Mouse (Mus musculus): ENCODE data around the gene Gtf2h4. TPM values are rescaled to one million over a fixed set of nuclear protein-coding genes. Genes with fewer than 3 reads are reported as not detected.

Gene Gtf2h4
- total and polyA plus RNA-seq, 3 experiments, result 76.3 to 97.6 TPM; not detected in 1

DNA sequence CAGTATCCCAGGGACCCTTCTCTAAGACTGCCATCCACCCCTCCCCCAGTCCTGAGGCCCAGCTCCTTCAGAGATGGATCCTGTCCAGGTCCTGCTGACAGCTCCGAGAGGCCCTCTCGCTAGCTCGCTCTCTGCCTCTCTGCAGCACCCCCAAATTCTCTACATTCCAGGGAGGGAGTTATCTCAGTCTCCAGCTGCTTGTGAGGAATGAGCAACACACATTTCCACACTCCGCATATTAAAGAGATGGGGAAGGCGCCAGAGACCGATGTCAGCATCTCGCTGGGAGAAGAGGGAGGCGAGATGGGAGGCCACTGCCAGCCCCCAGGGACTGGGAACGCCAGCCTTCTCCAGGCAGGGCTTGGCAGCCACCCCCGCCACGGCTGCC is 46.8 kb upstream of the Gtf2h4 start (continued):
- no peak for TF ChIP-seq ELF1 (IDR thresholded peaks at IDR 0.05; ENCODE audit: low read depth, low read length)

DNA sequence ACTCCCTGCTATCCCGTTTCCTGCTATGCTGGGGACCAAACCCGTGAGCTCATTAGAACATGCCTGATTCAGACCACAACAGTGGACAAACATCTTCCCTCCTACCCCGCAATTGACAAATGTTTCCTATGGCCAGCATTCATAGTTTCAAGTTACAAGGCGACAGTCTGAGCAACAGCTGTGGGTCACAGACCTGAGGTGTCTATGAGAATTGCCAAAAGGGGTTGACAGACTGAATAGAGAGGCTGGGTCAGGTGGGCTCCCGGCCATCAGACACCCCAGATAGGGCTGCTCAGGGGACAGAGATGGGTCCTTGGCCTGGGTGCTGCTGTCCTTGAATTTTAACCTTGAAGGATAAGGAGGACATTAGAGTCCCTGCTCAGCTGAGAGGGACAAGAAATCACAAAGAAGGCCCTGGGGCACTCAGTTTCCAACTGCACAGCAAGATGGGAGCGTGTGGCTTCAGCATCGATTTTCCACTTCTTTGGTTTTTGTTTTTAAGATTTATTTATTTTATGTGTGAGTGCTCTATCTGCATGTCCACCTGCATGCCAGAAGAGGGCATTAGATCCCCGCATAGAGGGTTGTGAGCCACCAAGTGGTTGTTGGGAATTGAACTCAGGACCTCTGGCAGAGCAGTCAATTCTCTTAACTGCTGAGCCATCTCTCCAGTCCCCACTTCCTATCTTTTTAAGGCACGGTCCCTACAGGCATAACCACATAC is 46.2 kb upstream of the Gtf2h4 start:
- Histone ChIP-seq H3K27ac (ENCODE audit: control insufficient read depth, low read depth, low read length) (no peak overlapping the region), H3K27me3 (ENCODE audit: control insufficient read depth in 1 of 2, insufficient read depth in 2 of 2, low read length in 2 of 2) (peaks cover 3 to 10% of the 10 kb centered on the region in 2 experiments; a peak in 3 of 4 replicates), H3K79me2 (ENCODE audit: control insufficient read depth, insufficient read depth, low read length, poor library complexity) (no peaks in the 10 kb centered on the region), H3K4me1 (ENCODE audit: control insufficient read depth in 1 of 2, insufficient read depth in 2 of 2, low read length in 2 of 2) (no peaks in the 10 kb centered on the region), H3K9ac (ENCODE audit: control insufficient read depth, low read depth, low read length, poor library complexity, severe bottlenecking) (no peak overlapping the region), H3K36me3 (ENCODE audit: control insufficient read depth in 1 of 2, insufficient read depth in 2 of 2, low read length in 2 of 2) (no peaks in the 10 kb centered on the region), H3K9me3 (replicated peaks; ENCODE audit: insufficient read depth, low read length) (no peaks in the 10 kb centered on the region), H3K4me3 (ENCODE audit: control insufficient read depth in 1 of 2, insufficient read depth in 1 of 2, low read depth in 2 of 2, low read length in 2 of 2) (no peak overlapping the region)
- no peak for DNase-seq (ENCODE audit: low read depth, low spot score)
- TF ChIP-seq TCF12 (IDR thresholded peaks at IDR 0.05; ENCODE audit: low read depth, low read length) (no peak), CTCF (IDR thresholded peaks at IDR 0.05 in 2 of 3, conservative IDR thresholded peaks at IDR 0.05 in 1 of 3; ENCODE audit: control insufficient read depth in 1 of 3, insufficient read depth in 1 of 3, low read depth in 2 of 3, low read length in 3 of 3, poor library complexity in 1 of 3, severe bottlenecking in 1 of 3) (peak in 1 of 3 experiments; percentile 21; a peak in 2 of 6 replicates)

DNA sequence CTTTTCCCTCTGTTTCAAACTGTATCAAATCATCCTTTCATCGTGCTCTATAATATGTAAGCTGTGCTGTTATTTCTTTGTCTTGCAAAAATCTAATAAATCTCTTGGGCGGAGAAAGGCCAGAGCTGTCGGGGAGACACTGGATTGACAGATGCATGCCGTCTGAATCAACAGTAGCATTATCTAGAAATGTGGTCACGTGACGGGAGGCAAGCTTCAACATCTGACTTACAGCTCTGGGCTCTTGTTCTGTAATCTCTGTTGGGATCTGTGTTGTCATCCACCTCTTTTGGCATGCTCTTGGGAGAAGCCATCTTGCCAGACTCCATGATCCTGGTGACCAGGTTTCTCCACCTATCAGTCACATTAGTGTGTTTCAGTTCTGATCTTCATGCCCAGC is 43.5 kb upstream of the Gtf2h4 start:
- H3K27ac ChIP-seq (ENCODE audit: control insufficient read depth, low read depth, low read length), result no peak overlapping the region
- H3K9ac ChIP-seq (ENCODE audit: control insufficient read depth, low read depth, low read length, poor library complexity, severe bottlenecking), result no peak overlapping the region
- no peaks in the 10 kb centered on the region for H3K36me3 ChIP-seq (ENCODE audit: control insufficient read depth in 1 of 2, insufficient read depth in 2 of 2, low read length in 2 of 2)
- no peak for TF ChIP-seq RAD21 (IDR thresholded peaks at IDR 0.05; ENCODE audit: low read depth, low read length)
- no peak for TF ChIP-seq MYC (IDR thresholded peaks at IDR 0.05; ENCODE audit: low read depth, low read length)
- no peak for TF ChIP-seq CHD2 (IDR thresholded peaks at IDR 0.05; ENCODE audit: low read length)
- TF ChIP-seq EP300 (IDR thresholded peaks at IDR 0.05; ENCODE audit: low read depth in 1 of 2, low read length in 2 of 2), result no peak
- TF ChIP-seq MAZ (IDR thresholded peaks at IDR 0.05; ENCODE audit: low read depth, low read length), result no peak
- no peak for TF ChIP-seq POLR2A (IDR thresholded peaks at IDR 0.05; ENCODE audit: control insufficient read depth in 1 of 2, insufficient read depth in 1 of 2, low read depth in 1 of 2, low read length in 2 of 2, poor library complexity in 1 of 2)
- TF ChIP-seq JUND (IDR thresholded peaks at IDR 0.05; ENCODE audit: low read depth, low read length), result no peak
- peak; percentile 90 for TF ChIP-seq USF1 (IDR thresholded peaks at IDR 0.05; ENCODE audit: low read depth, low read length)
- TF ChIP-seq TAL1 (IDR thresholded peaks at IDR 0.05; ENCODE audit: low read length), result no peak
- TF ChIP-seq MAX (IDR thresholded peaks at IDR 0.05; ENCODE audit: low read length), result peak; percentile 60; the same call in 1 of the 2 replicates
- no peak for TF ChIP-seq MAFK (IDR thresholded peaks at IDR 0.05; ENCODE audit: borderline replicate concordance, low read depth, low read length)
- TF ChIP-seq SMC3 (IDR thresholded peaks at IDR 0.05; ENCODE audit: low read depth, low read length), result no peak
- TF ChIP-seq BHLHE40 (IDR thresholded peaks at IDR 0.05; ENCODE audit: borderline replicate concordance, low read depth, low read length), result peak; percentile 18; the same call in 1 of the 2 replicates
- TF ChIP-seq USF2 (IDR thresholded peaks at IDR 0.05; ENCODE audit: borderline replicate concordance in 1 of 2, insufficient read depth in 1 of 2, low read depth in 1 of 2, low read length in 2 of 2), result peak in 1 of 2 experiments; percentile 52; a peak in 1 of 4 replicates
- no peak for TF ChIP-seq KAT2A (conservative IDR thresholded peaks at IDR 0.05; ENCODE audit: low read depth, low read length)
- no peak for TF ChIP-seq E2F4 (IDR thresholded peaks at IDR 0.05; ENCODE audit: borderline replicate concordance, low read depth, low read length)
- no peak for TF ChIP-seq MYB (IDR thresholded peaks at IDR 0.05; ENCODE audit: low read depth, low read length)
- TF ChIP-seq ETS1 (IDR thresholded peaks at IDR 0.05; ENCODE audit: low read depth, low read length), result no peak
- H3K4me1 ChIP-seq (ENCODE audit: control insufficient read depth in 1 of 2, insufficient read depth in 2 of 2, low read length in 2 of 2), result no peaks in the 10 kb centered on the region
- H3K27me3 ChIP-seq (ENCODE audit: control insufficient read depth in 1 of 2, insufficient read depth in 2 of 2, low read length in 2 of 2), result peaks cover 12 to 17% of the 10 kb centered on the region in 2 experiments
- no peaks in the 10 kb centered on the region for H3K79me2 ChIP-seq (ENCODE audit: control insufficient read depth, insufficient read depth, low read length, poor library complexity)
- H3K9me3 ChIP-seq (replicated peaks; ENCODE audit: insufficient read depth, low read length), result no peaks in the 10 kb centered on the region
- DNase-seq (ENCODE audit: low read depth, low spot score), result no peak
- no peak overlapping the region for H3K4me3 ChIP-seq (ENCODE audit: control insufficient read depth in 1 of 2, insufficient read depth in 1 of 2, low read depth in 2 of 2, low read length in 2 of 2)
